Mouse (Mus musculus): ENCODE results near the gene Mrtfa. TPM values are rescaled to one million over a fixed set of nuclear protein-coding genes. Genes with fewer than 3 reads are reported as not detected.
A peak's percentile ranks its signal among the peaks of the same experiment; 100 is the strongest.

Gene Mrtfa
- total RNA-seq, 2 experiments from 2014 or later: 71.2 to 75.8 TPM

- no peak for TF ChIP-seq CTCF (IDR thresholded peaks at IDR 0.05)
- DNase-seq (ENCODE audit: extremely low spot score in 1 of 2, low spot score in 2 of 2): no peak
- Histone ChIP-seq H3K27ac (peak overlapping the region; percentile 37; the same call in 1 of the 2 replicates), H3K4me3 (no peak overlapping the region)
- intact Hi-C loops (cut with DNase I): no loop called here
Measured at GRCm38 (mm10) chr15:81015068-81015744, 175.4 kb downstream of the Mrtfa start.

GRCm38 (mm10) chr15:81013186-81013585, 177.4 kb downstream of the Mrtfa start:
- DNase-seq (ENCODE audit: extremely low spot score in 1 of 2, low spot score in 2 of 2): no peak
- TF ChIP-seq CTCF (IDR thresholded peaks at IDR 0.05): no peak
- no peak overlapping the region for H3K27ac ChIP-seq
- no peak overlapping the region for H3K4me3 ChIP-seq
- intact Hi-C loops (cut with DNase I): no loop called here

GRCm38 (mm10) chr15:81012359-81012758, 178.2 kb downstream of the Mrtfa start:
- TF ChIP-seq CTCF (IDR thresholded peaks at IDR 0.05): no peak
- no peak for DNase-seq (ENCODE audit: extremely low spot score in 1 of 2, low spot score in 2 of 2)
- Histone ChIP-seq H3K27ac (no peak overlapping the region), H3K4me3 (no peak overlapping the region)
- intact Hi-C loops (cut with DNase I): no loop called here

GRCm38 (mm10) chr15:81011523-81011922, 179.0 kb downstream of the Mrtfa start:
- intact Hi-C loops (cut with DNase I): no loop called here
- Histone ChIP-seq H3K27ac (no peak overlapping the region; the same call in 1 of the 2 replicates), H3K4me3 (no peak overlapping the region)
- no peak for TF ChIP-seq CTCF (IDR thresholded peaks at IDR 0.05)
- no peak for DNase-seq (ENCODE audit: extremely low spot score in 1 of 2, low spot score in 2 of 2)

- Histone ChIP-seq H3K4me3 (no peak overlapping the region), H3K27ac (peak overlapping the region; percentile 38)
- intact Hi-C loops (cut with DNase I): no loop called here
- TF ChIP-seq CTCF (IDR thresholded peaks at IDR 0.05): no peak
- no peak for DNase-seq (ENCODE audit: extremely low spot score in 1 of 2, low spot score in 2 of 2)
Measured at GRCm38 (mm10) chr15:81010114-81010513, 180.4 kb downstream of the Mrtfa start.

- intact Hi-C loops (cut with DNase I): no loop called here
- H3K4me3 ChIP-seq: no peak overlapping the region
- no peak for DNase-seq (ENCODE audit: extremely low spot score in 1 of 2, low spot score in 2 of 2)
- TF ChIP-seq CTCF (IDR thresholded peaks at IDR 0.05): peak; percentile 61
- H3K27ac ChIP-seq: peak overlapping the region; percentile 50
Measured at GRCm38 (mm10) chr15:81008689-81009123, 181.9 kb downstream of the Mrtfa start.

- no peak overlapping the region for H3K4me3 ChIP-seq
- no peak for DNase-seq (ENCODE audit: extremely low spot score in 1 of 2, low spot score in 2 of 2)
- no peak overlapping the region; the same call in 1 of the 2 replicates for H3K27ac ChIP-seq
- intact Hi-C loops (cut with DNase I): no loop called here
- no peak for TF ChIP-seq CTCF (IDR thresholded peaks at IDR 0.05)
Measured at GRCm38 (mm10) chr15:81007905-81008304, 182.7 kb downstream of the Mrtfa start.

- Histone ChIP-seq H3K4me3 (no peak overlapping the region), H3K27ac (no peak overlapping the region)
- no peak for DNase-seq (ENCODE audit: extremely low spot score in 1 of 2, low spot score in 2 of 2)
- intact Hi-C loops (cut with DNase I): no loop called here
- TF ChIP-seq CTCF (IDR thresholded peaks at IDR 0.05): no peak
Measured at GRCm38 (mm10) chr15:81007339-81007738, 183.2 kb downstream of the Mrtfa start.

GRCm38 (mm10) chr15:81006127-81006735, 184.3 kb downstream of the Mrtfa start:
- no peak for DNase-seq (ENCODE audit: extremely low spot score in 1 of 2, low spot score in 2 of 2)
- intact Hi-C loops (cut with DNase I): no loop called here
- no peak overlapping the region for H3K4me3 ChIP-seq
- no peak overlapping the region for H3K27ac ChIP-seq
- TF ChIP-seq CTCF (IDR thresholded peaks at IDR 0.05): no peak

- Histone ChIP-seq H3K4me3 (no peak overlapping the region), H3K27ac (no peak overlapping the region; the same call in 1 of the 2 replicates)
- intact Hi-C loops (cut with DNase I): no loop called here
- no peak for DNase-seq (ENCODE audit: extremely low spot score in 1 of 2, low spot score in 2 of 2)
- no peak for TF ChIP-seq CTCF (IDR thresholded peaks at IDR 0.05)
Measured at GRCm38 (mm10) chr15:81000419-81001138, 190.0 kb downstream of the Mrtfa start.

GRCm38 (mm10) chr15:80997077-80997476, 193.5 kb downstream of the Mrtfa start:
- intact Hi-C loops (cut with DNase I): no loop called here
- no peak for TF ChIP-seq CTCF (IDR thresholded peaks at IDR 0.05)
- no peak for DNase-seq (ENCODE audit: extremely low spot score in 1 of 2, low spot score in 2 of 2)
- Histone ChIP-seq H3K4me3 (no peak overlapping the region), H3K27ac (no peak overlapping the region)
